Mouse (Mus musculus) cortical plate, adult 2 months (tissue): ENCODE data around the gene Aph1a.
A peak's percentile ranks its signal among the peaks of the same experiment; 100 is the strongest.

Experiments
- CTCF ChIP-seq: fragments of 200-500 bp; IDR thresholded peaks from 2 replicates; pipeline ENCODE4 v1.5.1; 2011; ENCODE audit warnings: mild to moderate bottlenecking, control low read depth, low read length; ENCODE audit not compliant: insufficient read depth; ENCODE audit errors: extremely low read depth
- POLR2A ChIP-seq: fragments of 200-500 bp; IDR thresholded peaks from 2 replicates; pipeline ENCODE4 v1.6.1; 2011; ENCODE audit warnings: mild to moderate bottlenecking, low read length, control low read depth; ENCODE audit not compliant: insufficient read depth; ENCODE audit errors: extremely low read depth

DNA sequence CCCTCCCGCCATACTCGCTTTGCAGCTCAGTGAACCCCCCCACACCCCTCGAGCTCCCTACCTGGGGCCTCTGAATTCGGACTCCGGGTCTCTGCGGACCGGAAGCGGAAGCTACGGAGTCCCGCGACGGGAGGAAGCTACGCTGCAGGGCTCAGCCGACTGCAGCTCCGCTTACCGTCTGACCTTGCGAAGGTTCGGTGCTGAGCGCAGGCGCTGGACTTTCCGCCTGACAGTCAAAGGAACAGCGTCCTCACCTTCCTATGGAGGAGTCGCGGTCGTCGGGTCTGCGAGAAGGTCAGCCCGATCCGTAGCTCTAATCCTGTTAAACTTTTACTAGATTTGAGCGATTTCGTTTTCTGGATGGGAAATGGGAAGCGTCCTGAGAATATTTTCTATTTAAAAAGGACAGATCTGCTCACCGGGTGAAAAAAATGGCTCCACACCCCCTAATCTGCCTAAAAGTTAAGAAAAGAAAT is 22.3 kb upstream of the Aph1a start, which contains the start of gene Mrps21:
- TF ChIP-seq CTCF = no peak
- peak; percentile 86 for TF ChIP-seq POLR2A
